Mouse (Mus musculus) intestine, embryonic 14.5 days (tissue): Measurements from ENCODE around the gene Arhgef38. TPM values are rescaled to one million over a fixed set of nuclear protein-coding genes. Genes with fewer than 3 reads are reported as not detected.
A peak's percentile ranks its signal among the peaks of the same experiment; 100 is the strongest.

Source experiments
- ATAC-seq: fragments of 200-750 bp; cut with Nextera tagmentation; replicated peaks from 2 replicates; pipeline ENCODE4 v1.8.0; 2017; ENCODE audit warnings: low read depth, moderate number of reproducible peaks, moderate TSS enrichment, moderate library complexity; ENCODE audit not compliant: low FRiP score, low TSS enrichment
- DNase-seq: peaks from one replicate; pipeline ENCODE4 v3.0.0-alpha.2; 2018; ENCODE audit warnings: low spot score
- H3K27ac ChIP-seq: fragments of 300-500 bp; sonication (generic); 2 replicates; pipeline ENCODE4 v1.5.1; 2014; ENCODE audit warnings: low read depth, mild to moderate bottlenecking, control low read depth
- H3K27me3 ChIP-seq: fragments of 300-500 bp; sonication (generic); replicated peaks from 2 replicates; pipeline ENCODE4 v1.6.1; 2014; ENCODE audit warnings: low read length, control low read depth; ENCODE audit not compliant: control insufficient read depth, insufficient read depth
- H3K36me3 ChIP-seq: fragments of 300-500 bp; sonication (generic); 2 replicates; pipeline ENCODE4 v1.6.1; 2014; ENCODE audit warnings: low read length, control low read depth; ENCODE audit not compliant: control insufficient read depth, insufficient read depth
- H3K4me1 ChIP-seq: fragments of 300-500 bp; sonication (generic); replicated peaks from 2 replicates; pipeline ENCODE4 v1.6.1; 2014; ENCODE audit warnings: low read length, control low read depth, mixed read lengths; ENCODE audit not compliant: control insufficient read depth, insufficient read depth
- H3K4me2 ChIP-seq: fragments of 300-500 bp; sonication (generic); 2 replicates; pipeline ENCODE4 v1.6.1; 2014; ENCODE audit warnings: low read length
- H3K4me3 ChIP-seq: fragments of 300-500 bp; sonication (generic); 2 replicates; pipeline ENCODE4 v1.5.1; 2014; ENCODE audit warnings: low read depth, low read length, control low read depth, mixed read lengths
- H3K9ac ChIP-seq: fragments of 300-500 bp; sonication (generic); 2 replicates; pipeline ENCODE4 v1.6.1; 2014; ENCODE audit warnings: mild to moderate bottlenecking, low read length
- H3K9me3 ChIP-seq: fragments of 300-500 bp; sonication (generic); 2 replicates; pipeline ENCODE4 v1.6.1; 2016; ENCODE audit warnings: low read length, control low read depth; ENCODE audit not compliant: control insufficient read depth
- WGBS: fragments of 180-500 bp; shearing (Covaris S2); extraction: QIAGEN DNeasy Blood & Tissue Kit; methylation state at CpG from one replicate; pipeline ENCODE4 v1.1.7; 2014; 5-methylcytosine and 5-hydroxymethylcytosine counted together
- polyA plus RNA-seq: library from polyadenylated mRNA; unstranded; fragments of >200 nt; fragmentation: Nextera tagmentation; extraction: Ambion mirVana; gene quantifications from 2 replicates; pipeline ENCODE4 v1.2.1, GENCODE M21; 2014

Gene Arhgef38
- polyA plus RNA-seq, 1 experiment from 2014 or later = 3.3 TPM

DNA sequence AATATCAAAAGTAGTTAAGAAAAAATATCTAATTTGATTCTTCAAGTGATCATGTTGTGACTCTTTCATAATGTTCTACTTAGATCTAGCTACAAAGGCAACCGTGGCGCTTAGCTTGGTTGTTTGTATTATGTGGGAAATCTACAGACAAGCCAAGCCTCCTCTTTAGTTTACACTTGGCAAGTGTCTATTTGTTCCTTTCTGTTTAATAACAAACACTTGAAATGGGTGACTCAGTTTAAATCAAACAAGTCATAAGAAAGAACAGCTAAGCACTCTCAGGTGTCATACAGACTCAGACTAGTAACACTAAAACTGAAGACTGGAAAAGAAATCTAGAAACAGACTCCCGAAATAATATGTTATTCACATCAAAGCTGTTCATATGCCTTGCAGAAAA lies 47.2 kb downstream of the Arhgef38 start:
- Histone ChIP-seq H3K9ac (no peak overlapping the region), H3K4me2 (no peak overlapping the region), H3K36me3 (no peaks in the 10 kb centered on the region), H3K4me3 (no peak overlapping the region), H3K27me3 (no peaks in the 10 kb centered on the region), H3K9me3 (no peaks in the 10 kb centered on the region), H3K4me1 (no peaks in the 10 kb centered on the region), H3K27ac (no peak overlapping the region)
- 82% methylated on average over 3 of the region's 3 CpGs for WGBS
- ATAC-seq = no peak
- no peak for DNase-seq

- Histone ChIP-seq H3K9ac (no peak overlapping the region), H3K9me3 (no peaks in the 10 kb centered on the region), H3K4me2 (no peak overlapping the region), H3K27me3 (no peaks in the 10 kb centered on the region), H3K4me3 (no peak overlapping the region), H3K4me1 (no peaks in the 10 kb centered on the region), H3K27ac (0 out of 2 replicates have a peak overlapping the region, but pooled peaks have one; percentile 33), H3K36me3 (no peaks in the 10 kb centered on the region)
- ATAC-seq (peak; percentile 61), DNase-seq (no peak)
- 62% methylated on average over 12 of the region's 12 CpGs for WGBS
Observed at GRCm38 (mm10) chr3:133176033-133176750, 58.6 kb downstream of the Arhgef38 start.

DNA sequence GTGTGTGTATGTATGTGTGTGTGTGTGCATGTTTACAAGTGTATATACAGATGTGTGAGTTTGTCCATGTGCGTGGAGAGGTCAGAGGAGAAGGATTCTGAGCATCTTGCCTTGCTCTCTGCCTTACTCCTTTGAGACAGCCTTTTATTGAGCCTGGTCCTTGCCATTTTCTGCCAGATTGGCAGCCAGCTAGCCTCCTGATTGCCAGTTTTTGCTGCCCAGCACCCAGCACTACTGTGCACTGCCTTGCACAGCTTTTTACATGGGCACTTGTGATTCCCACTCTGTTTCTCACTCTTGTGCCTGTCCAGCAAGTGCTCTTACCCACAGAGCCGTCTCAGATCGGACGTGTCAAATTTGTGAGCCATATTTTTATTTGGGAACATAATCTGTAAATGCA lies 62.5 kb downstream of the Arhgef38 start:
- no peak overlapping the region for H3K9ac ChIP-seq
- ATAC-seq = no peak
- no peaks in the 10 kb centered on the region for H3K9me3 ChIP-seq
- no peaks in the 10 kb centered on the region for H3K4me1 ChIP-seq
- no peak for DNase-seq
- H3K27me3 ChIP-seq = no peaks in the 10 kb centered on the region
- H3K27ac ChIP-seq = no peak overlapping the region
- WGBS = 86% methylated on average over 4 of the region's 4 CpGs
- H3K4me3 ChIP-seq = no peak overlapping the region
- no peaks in the 10 kb centered on the region for H3K36me3 ChIP-seq
- no peak overlapping the region for H3K4me2 ChIP-seq

GRCm38 (mm10) chr3:133169737-133170136 lies 65.0 kb downstream of the Arhgef38 start:
- Histone ChIP-seq H3K9ac (no peak overlapping the region), H3K36me3 (no peaks in the 10 kb centered on the region), H3K27ac (no peak overlapping the region), H3K9me3 (no peaks in the 10 kb centered on the region), H3K4me2 (no peak overlapping the region), H3K4me3 (no peak overlapping the region), H3K4me1 (no peaks in the 10 kb centered on the region), H3K27me3 (no peaks in the 10 kb centered on the region)
- 79% methylated on average over 7 of the region's 7 CpGs for WGBS
- no peak for ATAC-seq
- no peak for DNase-seq

DNA sequence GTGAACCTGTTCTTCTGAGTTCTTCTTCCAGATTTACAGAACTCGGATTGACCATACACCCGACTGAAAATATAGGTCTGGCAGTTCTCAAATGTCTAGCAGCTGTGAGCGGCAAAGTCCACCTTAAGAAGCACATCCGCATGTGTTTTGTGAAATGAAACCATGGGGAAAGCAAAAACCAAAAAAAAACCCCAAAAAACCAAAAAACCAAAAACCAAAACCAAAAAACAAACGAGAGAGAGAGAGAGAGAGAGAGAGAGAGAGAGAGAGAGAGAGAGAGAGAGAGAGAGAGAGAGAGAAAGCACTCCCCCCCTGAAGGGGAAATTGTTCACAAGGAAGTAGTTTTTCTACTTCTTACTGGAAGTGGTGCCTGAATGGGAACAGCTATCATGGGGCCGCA lies 67.2 kb downstream of the Arhgef38 start:
- Histone ChIP-seq H3K4me3 (no peak overlapping the region), H3K27me3 (no peaks in the 10 kb centered on the region), H3K4me1 (no peaks in the 10 kb centered on the region), H3K9ac (no peak overlapping the region), H3K9me3 (no peaks in the 10 kb centered on the region), H3K4me2 (no peak overlapping the region), H3K27ac (no peak overlapping the region), H3K36me3 (no peaks in the 10 kb centered on the region)
- no peak for DNase-seq
- ATAC-seq = no peak
- 62% methylated on average over 6 of the region's 6 CpGs for WGBS

DNA sequence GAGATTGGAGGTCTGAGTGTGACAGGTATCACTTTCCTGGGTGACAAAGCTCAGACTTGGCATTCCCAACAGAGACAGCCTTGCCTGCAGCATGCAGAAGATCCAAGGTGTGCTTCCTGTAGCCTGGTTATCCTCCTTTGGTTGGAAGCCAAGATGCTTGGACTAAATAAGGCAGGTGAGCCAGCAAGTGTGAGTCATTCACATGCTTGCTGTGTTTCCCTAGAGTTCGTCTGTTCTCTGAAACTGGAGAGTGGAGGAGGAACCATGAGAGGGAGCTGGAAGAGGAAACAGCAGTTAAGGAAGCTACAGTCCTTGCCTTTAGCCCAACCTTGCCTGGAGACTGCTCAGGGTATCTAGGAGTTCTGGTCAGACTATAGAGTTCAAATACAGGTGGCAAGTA lies 69.6 kb downstream of the Arhgef38 start:
- H3K4me1 ChIP-seq = no peaks in the 10 kb centered on the region
- H3K27me3 ChIP-seq = no peaks in the 10 kb centered on the region
- no peak overlapping the region for H3K4me2 ChIP-seq
- DNase-seq (no peak), ATAC-seq (no peak)
- no peaks in the 10 kb centered on the region for H3K9me3 ChIP-seq
- no peak overlapping the region for H3K9ac ChIP-seq
- 24% methylated on average over 1 of the region's 1 CpGs for WGBS
- H3K4me3 ChIP-seq = no peak overlapping the region
- H3K36me3 ChIP-seq = no peaks in the 10 kb centered on the region
- no peak overlapping the region for H3K27ac ChIP-seq

- no peak overlapping the region for H3K4me3 ChIP-seq
- H3K27me3 ChIP-seq = no peaks in the 10 kb centered on the region
- DNase-seq (no peak), ATAC-seq (no peak)
- no peak overlapping the region for H3K4me2 ChIP-seq
- no peaks in the 10 kb centered on the region for H3K36me3 ChIP-seq
- H3K9me3 ChIP-seq = no peaks in the 10 kb centered on the region
- H3K4me1 ChIP-seq = no peaks in the 10 kb centered on the region
- H3K9ac ChIP-seq = no peak overlapping the region
- H3K27ac ChIP-seq = no peak overlapping the region
- WGBS = 86% methylated on average over 6 of the region's 6 CpGs
Observed at GRCm38 (mm10) chr3:133163913-133164406, 70.8 kb downstream of the Arhgef38 start.

- ATAC-seq (no peak), DNase-seq (no peak)
- Histone ChIP-seq H3K9me3 (no peaks in the 10 kb centered on the region), H3K27ac (no peak overlapping the region), H3K36me3 (no peaks in the 10 kb centered on the region), H3K9ac (no peak overlapping the region), H3K27me3 (no peaks in the 10 kb centered on the region), H3K4me1 (no peaks in the 10 kb centered on the region), H3K4me2 (no peak overlapping the region), H3K4me3 (no peak overlapping the region)
- 66% methylated on average over 7 of the region's 7 CpGs for WGBS
Observed at GRCm38 (mm10) chr3:133163174-133163573, 71.6 kb downstream of the Arhgef38 start.

GRCm38 (mm10) chr3:133161407-133161806 lies 73.3 kb downstream of the Arhgef38 start:
- H3K4me2 ChIP-seq = no peak overlapping the region
- H3K9ac ChIP-seq = no peak overlapping the region
- H3K9me3 ChIP-seq = no peaks in the 10 kb centered on the region
- 89% methylated on average over 1 of the region's 1 CpGs for WGBS
- no peaks in the 10 kb centered on the region for H3K36me3 ChIP-seq
- ATAC-seq (no peak), DNase-seq (no peak)
- H3K27me3 ChIP-seq = no peaks in the 10 kb centered on the region
- no peak overlapping the region for H3K27ac ChIP-seq
- H3K4me3 ChIP-seq = no peak overlapping the region
- no peaks in the 10 kb centered on the region for H3K4me1 ChIP-seq
